Mouse (Mus musculus) spleen, postnatal 4 days (tissue): ENCODE measurements around the gene Alkbh1.
A peak's percentile ranks its signal among the peaks of the same experiment; 100 is the strongest.
"Not testable (repeated sequence)": the region's sequence is repeated elsewhere in the genome, so short reads cannot be mapped to it uniquely, and the experiment has no call there.

Source experiments
- DNase-seq, 2 experiments: peaks; one replicate each; pipeline ENCODE4 v3.0.0; 2022; ENCODE audit warnings: low spot score in 2 of 2

Gene Alkbh1

DNA sequence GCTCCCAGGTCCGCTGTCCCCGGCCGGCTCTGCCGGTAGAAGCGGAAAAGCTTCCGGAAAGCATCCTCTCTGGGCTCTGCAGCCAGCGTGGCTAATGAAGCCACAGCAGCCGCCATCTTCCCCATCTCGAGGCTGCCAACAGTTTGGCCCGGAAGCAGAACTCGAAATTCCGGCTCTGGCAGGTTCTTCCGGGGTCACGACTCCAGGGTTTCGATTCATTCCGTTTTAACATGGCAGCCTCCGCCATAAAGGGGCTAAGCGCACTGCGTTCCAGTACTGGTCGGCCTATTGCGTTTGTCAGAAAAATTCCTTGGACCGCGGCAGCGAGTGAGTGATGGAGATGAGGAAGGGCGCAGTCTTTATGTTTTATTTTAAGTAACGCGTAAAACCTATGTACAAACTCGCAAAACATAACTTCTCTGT, at the start of gene Alkbh1, which contains the start of gene Slirp:
TSS of gene Alkbh1 (minus strand) at position 318 of the 423 bp plus-strand sequence.
TSS of gene Slirp (plus strand) at position 197 of the 423 bp plus-strand sequence.
- peak; percentile 83 to 90 for DNase-seq

DNA sequence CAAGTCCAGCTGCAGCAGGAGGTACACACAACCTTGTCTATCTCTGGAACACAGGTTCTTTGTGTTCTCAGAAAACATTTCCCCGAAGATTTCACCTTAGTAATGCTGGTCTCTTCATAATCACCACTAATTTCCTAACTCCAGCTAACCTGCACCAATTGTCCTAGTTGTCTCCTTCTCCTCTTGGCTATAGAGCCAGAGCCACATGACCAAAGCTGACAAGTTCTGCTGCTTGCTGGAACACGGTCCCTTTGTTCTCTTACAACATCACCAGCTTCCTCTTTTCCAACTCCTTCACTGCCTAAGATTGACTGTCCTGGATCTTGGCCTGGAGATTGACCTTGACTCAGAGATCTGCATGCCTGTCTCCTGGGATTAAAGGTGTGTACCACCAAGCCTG, 44.9 kb upstream of the Alkbh1 start:
- not testable (repeated sequence) for DNase-seq

DNA sequence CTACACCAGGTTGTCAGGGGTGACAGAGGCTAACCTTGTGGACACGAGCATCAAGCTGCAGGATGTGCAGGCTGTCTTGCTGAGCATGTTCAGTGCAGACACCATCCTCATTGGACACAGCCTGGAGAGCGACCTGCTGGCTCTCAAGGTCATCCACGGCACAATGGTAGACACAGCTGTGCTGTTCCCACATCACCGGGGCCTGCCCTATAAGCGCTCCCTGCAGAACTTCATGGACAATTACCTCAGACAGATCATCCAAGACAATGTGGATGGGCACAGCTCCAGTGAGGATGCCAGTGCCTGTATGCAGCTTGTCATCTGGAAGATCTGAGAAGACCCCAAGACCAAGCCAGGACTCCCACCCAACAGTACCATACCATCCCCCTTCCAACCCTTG, 38.7 kb upstream of the Alkbh1 start:
- not testable (repeated sequence) for DNase-seq

DNA sequence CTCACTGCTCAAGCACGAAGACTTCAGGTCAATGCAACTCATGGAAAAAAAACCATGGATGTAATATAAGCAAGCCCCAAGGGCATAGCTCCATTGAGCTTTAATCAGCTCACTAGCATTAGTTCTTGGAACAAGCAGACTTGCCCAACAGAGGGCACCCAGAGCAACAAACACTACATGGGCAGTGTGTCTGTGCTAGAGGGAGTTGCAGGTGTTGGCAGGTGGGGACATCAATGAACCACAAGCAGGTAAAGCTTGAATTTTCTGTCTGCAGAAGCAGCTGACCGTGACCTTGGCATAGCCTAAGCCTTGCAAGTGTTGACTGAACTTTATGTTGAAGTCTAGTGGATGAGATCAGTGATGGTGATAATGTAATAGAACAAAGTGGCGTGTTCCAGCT, 30.9 kb upstream of the Alkbh1 start:
- DNase-seq, result no peak

- peak; percentile 88 to 95 for DNase-seq
These were observed 28.4 kb upstream of the Alkbh1 start, which contains the start of gene Snw1 for GRCm38 (mm10) chr12:87471964-87472786. Gene Snw1 (minus strand): TSS chr12:87472274.

GRCm38 (mm10) chr12:87471421-87471963, 27.7 kb upstream of the Alkbh1 start:
- no peak for DNase-seq

- DNase-seq, result no peak
These were observed 26.7 kb upstream of the Alkbh1 start for GRCm38 (mm10) chr12:87470263-87471136.

- DNase-seq, result no peak
These were observed 21.0 kb upstream of the Alkbh1 start for GRCm38 (mm10) chr12:87464678-87465297.

- DNase-seq, result no peak
These were observed 5.6 kb upstream of the Alkbh1 start for GRCm38 (mm10) chr12:87449456-87449855.

DNA sequence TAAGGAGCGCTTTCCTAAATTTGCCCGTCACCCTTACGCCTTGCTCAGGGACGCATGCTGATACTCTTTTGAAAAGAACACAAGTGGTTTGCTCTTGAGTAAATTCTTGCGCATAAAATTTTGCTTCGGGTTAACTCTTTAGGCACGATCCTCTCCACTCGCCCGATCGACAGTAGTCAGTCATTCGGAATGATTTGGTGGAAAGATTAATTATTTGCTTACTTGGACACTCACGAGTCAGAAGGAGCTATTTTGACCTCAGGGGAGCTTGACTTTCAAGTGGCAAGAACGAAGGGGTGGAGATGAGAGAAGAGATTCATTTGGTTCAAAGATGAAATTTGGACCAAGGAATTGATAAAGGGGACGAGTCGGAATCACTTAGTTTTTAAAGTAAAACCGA, 394 bp upstream of the Alkbh1 start:
- no peak for DNase-seq

DNA sequence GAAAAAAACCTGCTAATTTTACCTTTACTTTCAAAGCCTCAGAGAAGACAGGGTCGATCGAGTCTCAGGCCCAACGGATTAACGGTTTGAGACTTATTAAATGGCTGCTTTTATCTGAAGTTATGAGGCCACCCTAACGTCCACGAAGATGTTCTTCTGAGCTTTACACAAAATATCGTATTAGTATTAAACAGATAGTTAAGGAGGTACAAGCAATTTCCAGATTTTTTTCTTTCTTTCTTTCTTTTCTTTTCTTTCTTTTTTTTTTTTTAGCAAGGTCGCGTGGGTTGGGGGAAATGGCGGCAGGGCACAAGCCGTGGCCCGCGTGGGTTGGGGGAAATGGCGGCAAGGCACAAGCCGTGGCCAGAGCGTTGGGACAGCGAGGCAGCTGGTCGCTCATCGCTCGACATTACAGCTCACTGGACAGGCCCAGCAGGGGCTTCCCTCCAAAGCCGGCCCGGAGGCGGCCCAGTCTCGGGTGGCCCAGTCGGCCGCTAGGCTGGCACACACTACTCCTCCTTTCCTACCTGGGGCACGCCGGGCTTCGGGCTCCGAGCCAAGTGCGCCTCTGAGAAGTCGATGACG, 610 bp downstream of the Alkbh1 start:
- no peak for DNase-seq

- DNase-seq, result no peak
These were observed 1.4 kb downstream of the Alkbh1 start for GRCm38 (mm10) chr12:87442177-87443114.

DNA sequence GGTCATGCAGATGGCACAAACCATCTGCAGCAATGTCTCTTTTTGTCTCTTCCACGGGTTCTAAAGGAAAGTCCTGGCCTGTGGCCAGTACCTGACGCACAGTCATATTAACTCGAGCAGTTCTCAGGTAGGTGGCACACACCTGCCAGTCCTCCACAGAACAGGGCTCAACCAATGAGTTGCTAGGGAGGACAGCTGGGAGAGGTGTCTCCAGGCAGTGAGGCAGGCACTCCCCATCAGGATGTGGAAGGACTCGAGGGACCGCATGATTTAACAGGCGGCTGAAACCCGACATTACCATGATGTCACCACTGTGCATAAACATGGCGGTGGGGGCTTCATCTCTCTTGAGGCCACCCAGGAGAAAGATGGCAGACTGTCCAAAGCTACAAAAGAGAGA, 14.9 kb downstream of the Alkbh1 start:
- no peak for DNase-seq

GRCm38 (mm10) chr12:87428295-87428694, 15.5 kb downstream of the Alkbh1 start:
- DNase-seq, result no peak

- no peak for DNase-seq
These were observed 17.3 kb downstream of the Alkbh1 start for GRCm38 (mm10) chr12:87426354-87427031.

GRCm38 (mm10) chr12:87424516-87424915, 19.3 kb downstream of the Alkbh1 start:
- DNase-seq, result no peak

DNA sequence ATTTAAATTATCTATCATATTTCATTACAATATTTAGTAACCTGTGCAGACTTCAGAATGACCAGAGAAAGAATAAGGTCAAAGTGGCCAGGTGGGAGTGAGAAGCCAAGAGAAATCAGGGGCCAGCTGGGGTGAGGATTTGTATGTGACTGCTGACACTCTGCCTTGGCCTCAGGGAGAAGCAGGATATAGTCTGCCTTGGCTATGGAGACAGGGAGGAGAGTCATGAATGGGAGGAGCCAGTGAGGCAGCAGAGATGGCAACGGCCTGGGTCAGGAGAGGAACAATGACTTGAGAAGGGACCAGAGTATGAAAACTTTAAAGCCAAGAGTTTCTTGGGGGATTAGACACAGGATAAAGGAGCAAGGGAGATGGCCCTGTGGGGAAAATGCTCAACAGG, 20.1 kb downstream of the Alkbh1 start:
- no peak for DNase-seq

DNA sequence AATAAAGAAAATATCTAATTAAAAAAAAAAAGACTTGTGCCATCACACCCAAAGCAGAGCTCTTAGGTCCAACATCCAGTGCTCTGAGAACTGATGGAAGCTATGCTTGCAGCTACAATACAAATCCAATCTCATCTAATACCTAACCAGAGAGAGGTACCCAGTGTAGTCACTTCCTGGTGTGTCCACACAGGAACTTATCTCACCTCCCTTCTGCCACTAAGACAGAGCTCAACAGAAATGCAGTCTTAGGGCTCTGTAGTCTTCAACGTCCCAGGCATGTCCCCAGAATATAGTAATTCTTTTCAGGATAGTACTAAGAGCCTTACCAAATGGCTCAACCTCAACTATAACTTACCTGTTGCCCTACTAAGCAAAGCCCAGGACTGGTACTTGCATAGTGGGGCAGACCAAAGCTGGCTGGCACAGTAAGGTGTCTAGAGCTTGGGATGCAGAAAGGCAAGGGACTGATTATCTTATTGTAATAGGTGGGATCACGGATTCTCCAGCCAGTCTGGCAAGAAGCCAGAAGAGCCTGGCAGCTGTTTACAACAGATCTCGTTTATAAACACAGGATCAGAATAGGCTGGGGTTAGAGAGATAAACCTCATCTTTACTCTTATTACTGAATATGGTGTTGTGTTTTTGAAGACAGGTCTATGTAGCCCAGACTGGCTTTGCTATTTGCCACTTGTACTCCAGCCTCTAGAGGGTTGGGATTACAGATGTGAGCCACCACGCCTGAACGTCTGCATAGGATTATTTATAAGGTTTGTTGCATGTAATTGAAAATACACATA, 21.9 kb downstream of the Alkbh1 start:
- peak in 1 of 2 experiments; percentile 31 for DNase-seq

GRCm38 (mm10) chr12:87419974-87420485, 23.8 kb downstream of the Alkbh1 start:
- DNase-seq, result no peak
